19 mouse cellular contexts compared by ENCODE assay signal in genomic region chr12:75460561-75460960, GRCm38 (mm10). TPM values are rescaled to one million over a fixed set of nuclear protein-coding genes. Genes with fewer than 3 reads are reported as not detected.
DNase-seq lines count a peak whose midpoint lies in the region.
"Had no signal": no experiment of that assay in that cellular context is flagged by ENCODE, and none has a peak within 500 bp of the region (broad histone marks: within the 10 kb centered on the region; RNA-seq: fewer than 3 reads in every experiment).

No protein-coding gene starts in this region.

- intact Hi-C loops in heart, postnatal 14 days (cut with DNase I) = no loop called here

- peak; percentile 88 for DNase-seq in heart, adult 11 months
- DNase-seq in heart, postnatal 14 days = no peak
- peak; percentile 13 for DNase-seq in retina, adult 2 months (ENCODE audit: low read depth, low spot score)
- DNase-seq in retina, embryonic 14.5 days (ENCODE audit: low spot score) = no peak
- DNase-seq in cerebellum, postnatal 14 days = peak; percentile 54 to 66
- no peak for DNase-seq in layer of hippocampus, postnatal 25 days (ENCODE audit: extremely low spot score in 1 of 2, low spot score in 1 of 2)
- DNase-seq in MN1 (ENCODE audit: low spot score) = no peak
- DNase-seq in spleen, postnatal 14 days (ENCODE audit: low spot score in 2 of 2) = no peak
- DNase-seq: adrenal gland, postnatal 36 days; embryo, embryonic 11 days; gastrocnemius, postnatal 25 days; kidney, adult 8-10 months; kidney, postnatal 14 days; midbrain, embryonic 14.5 days; thymus, postnatal 36 days had no signal

RNA-seq across cellular contexts. Expression of gene Gphb5, which starts 44.0 kb away (rescaled TPM):
- total RNA-seq in heart, postnatal 14 days (2021) = not detected
- not detected for total RNA-seq in layer of hippocampus, postnatal 25 days (2021)
- total RNA-seq: adrenal gland, postnatal 36 days; G1E; gastrocnemius, postnatal 25 days; layer of hippocampus, adult 8-10 months; left cerebral cortex, adult 18-20 months; left cerebral cortex, postnatal 36 days had no signal

Comparison
In these comparisons a context has a peak if more than half of its experiments do, and no peak if none do; other contexts are left out.
1. DNase-seq: peak in heart, adult 11 months (single experiment), retina, adult 2 months (single experiment) and cerebellum, postnatal 14 days (2 of 2); none in heart, postnatal 14 days (0 of 2), retina, embryonic 14.5 days (single experiment), layer of hippocampus, postnatal 25 days (0 of 2), MN1 (single experiment) and spleen, postnatal 14 days (0 of 2).